ENCODE assay signal across 9 mouse cellular contexts in genomic region chr4:130892001-130892587, GRCm38 (mm10). TPM values are rescaled to one million over a fixed set of nuclear protein-coding genes. Genes with fewer than 3 reads are reported as not detected.
DNase-seq lines count a peak whose midpoint lies in the region; ATAC-seq and TF ChIP-seq lines count a peak whose summit lies in the region.
"Had no signal": no experiment of that assay in that cellular context is flagged by ENCODE, and none has a peak within 500 bp of the region (broad histone marks: within the 10 kb centered on the region; RNA-seq: fewer than 3 reads in every experiment).

No protein-coding gene starts in this region.

- DNase-seq in kidney, adult 11 months, result peak; percentile 44
- DNase-seq in heart, postnatal 10 days, result peak; percentile 78 to 89
- peak; percentile 82 to 88 for DNase-seq in layer of hippocampus, postnatal 14 days (ENCODE audit: low spot score in 2 of 2)
- peak; percentile 33 to 59 for DNase-seq in spleen, postnatal 14 days (ENCODE audit: low spot score in 2 of 2)

- H3K27me3 ChIP-seq in kidney, embryonic 16.5 days (ENCODE audit: insufficient read depth, low read length), result no peaks in the 10 kb centered on the region

- intact Hi-C loops in heart, postnatal 10 days (cut with DNase I), result loop anchor here (1.0 kb wide), 1 partner anchor 102 kb away; no protein-coding TSS in a partner anchor

- H3K36me3 ChIP-seq in kidney, embryonic 16.5 days (ENCODE audit: insufficient read depth, low read length), result no peaks in the 10 kb centered on the region
- H3K36me3 ChIP-seq: neural tube, embryonic 12.5 days had no signal

- H3K4me2 ChIP-seq in kidney, embryonic 16.5 days (replicated peaks; ENCODE audit: low read depth, low read length), result no peak overlapping the region
- H3K4me2 ChIP-seq: neural tube, embryonic 12.5 days had no signal

- TF ChIP-seq POLR2A in bone marrow macrophage, adult 2 months (IDR thresholded peaks at IDR 0.05; ENCODE audit: borderline replicate concordance, low read depth, low read length), result no peak

- peaks cover 6% of the 10 kb centered on the region; the same call in 1 of the 2 replicates for H3K4me1 ChIP-seq in kidney, embryonic 16.5 days (ENCODE audit: insufficient read depth, low read length)
- H3K4me1 ChIP-seq in bone marrow macrophage, adult 2 months (ENCODE audit: control insufficient read depth, insufficient read depth, low read length), result no peaks in the 10 kb centered on the region

- 35% methylated on average over 17 of the region's 17 CpGs for WGBS in kidney, embryonic 16.5 days

- H3K9ac ChIP-seq in kidney, embryonic 16.5 days (replicated peaks; ENCODE audit: low read length), result no peak overlapping the region
- H3K9ac ChIP-seq: neural tube, embryonic 12.5 days had no signal

- H3K27ac ChIP-seq in kidney, embryonic 16.5 days (ENCODE audit: low read length), result no peak overlapping the region
- H3K27ac ChIP-seq in bone marrow macrophage, adult 2 months (ENCODE audit: insufficient read depth, low read depth, low read length), result no peak overlapping the region
- H3K27ac ChIP-seq: neural tube, embryonic 12.5 days had no signal

- no peak overlapping the region for H3K4me3 ChIP-seq in kidney, embryonic 16.5 days (ENCODE audit: low read length)
- H3K4me3 ChIP-seq in bone marrow macrophage, adult 2 months (ENCODE audit: insufficient read depth, low read length), result no peak overlapping the region
- H3K4me3 ChIP-seq: neural tube, embryonic 12.5 days had no signal

- no peaks in the 10 kb centered on the region for H3K9me3 ChIP-seq in kidney, embryonic 16.5 days (ENCODE audit: low read length)
- H3K9me3 ChIP-seq: neural tube, embryonic 12.5 days had no signal

- peak; percentile 96 for TF ChIP-seq CTCF in bone marrow macrophage, adult 2 months (IDR thresholded peaks at IDR 0.05; ENCODE audit: low read depth, low read length)

- no peak; the same call in 1 of the 2 replicates for ATAC-seq in kidney, embryonic 16.5 days (ENCODE audit: low FRiP score, low TSS enrichment)
- ATAC-seq in erythroblast, adult 5-6 weeks (replicated peaks; ENCODE audit: low FRiP score, poor library complexity, severe bottlenecking), result peak; percentile 71; the same call in 1 of the 2 replicates
- peak; percentile 66 for ATAC-seq in megakaryocyte-erythroid progenitor cell, adult 5-6 weeks (replicated peaks; ENCODE audit: low FRiP score, low TSS enrichment, poor library complexity, severe bottlenecking)

RNA-seq across cellular contexts. Expression of gene Laptm5, which starts 20.8 kb away (rescaled TPM):
- 21.6 and 25.9 TPM in 2 replicates for polyA plus RNA-seq in kidney, embryonic 16.5 days (2015; fragmentation: Nextera tagmentation; extraction: Ambion mirVana)
- 1,649 and 1,910 TPM in 2 replicates for polyA plus RNA-seq in bone marrow macrophage, adult 2 months (2012; ENCODE audit: insufficient read depth, insufficient read length, missing spikeins)
- 171 and 179 TPM in 2 replicates for total RNA-seq in erythroblast, adult 5-6 weeks (2015; ENCODE audit: low replicate concordance)
- 42.5 and 62.7 TPM in 2 replicates for total RNA-seq in erythroblast, adult 5-6 weeks (2017; ENCODE audit: low replicate concordance)
- 10 to 100 TPM; 13.9 to 16.9 TPM for total RNA-seq in heart, postnatal 10 days (2021)
- total RNA-seq in layer of hippocampus, postnatal 14 days (2021), result 10 to 100 TPM; 33.2 to 37.8 TPM
- 111 and 132 TPM in 2 replicates for total RNA-seq in megakaryocyte-erythroid progenitor cell, adult 5-6 weeks (2014; fragmentation: Nextera tagmentation)
- total RNA-seq in megakaryocyte-erythroid progenitor cell, adult 5-6 weeks (2017), result 33.5 and 41.8 TPM in 2 replicates

RNA-seq across cellular contexts. Expression of gene Matn1, which starts 52.1 kb away (rescaled TPM):
- polyA plus RNA-seq in kidney, embryonic 16.5 days (2015; fragmentation: Nextera tagmentation; extraction: Ambion mirVana), result 0.52 and 0.59 TPM in 2 replicates
- 0.46 TPM in 1 of 2 replicates, not detected in the other for polyA plus RNA-seq in bone marrow macrophage, adult 2 months (2012; ENCODE audit: insufficient read depth, insufficient read length, missing spikeins)
- not detected in 2 replicates for total RNA-seq in erythroblast, adult 5-6 weeks (2015; ENCODE audit: low replicate concordance)
- not detected in 2 replicates for total RNA-seq in erythroblast, adult 5-6 weeks (2017; ENCODE audit: low replicate concordance)
- total RNA-seq in heart, postnatal 10 days (2021), result not detected
- total RNA-seq in layer of hippocampus, postnatal 14 days (2021), result 1 to 10 TPM; 2.3 TPM
- total RNA-seq in megakaryocyte-erythroid progenitor cell, adult 5-6 weeks (2014; fragmentation: Nextera tagmentation), result not detected in 2 replicates
- not detected in 2 replicates for total RNA-seq in megakaryocyte-erythroid progenitor cell, adult 5-6 weeks (2017)
